Mouse (Mus musculus) hindbrain, embryonic 16.5 days (tissue): ENCODE data around the gene Fars2. TPM values are rescaled to one million over a fixed set of nuclear protein-coding genes. Genes with fewer than 3 reads are reported as not detected.
A peak's percentile ranks its signal among the peaks of the same experiment; 100 is the strongest.

Experiments used
- ATAC-seq: fragments of 200-750 bp; cut with Nextera tagmentation; 2 replicates; pipeline ENCODE4 v1.8.0; 2017; ENCODE audit warnings: moderate TSS enrichment, moderate library complexity
- H3K27ac ChIP-seq: fragments of 300-500 bp; sonication (generic); 2 replicates; pipeline ENCODE4 v1.5.1; 2014; ENCODE audit warnings: low read depth, mild to moderate bottlenecking, control low read depth, low read length, moderate library complexity
- H3K27me3 ChIP-seq: fragments of 300-500 bp; sonication (generic); replicated peaks from 2 replicates; pipeline ENCODE4 v1.6.1; 2014; ENCODE audit warnings: low read length; ENCODE audit not compliant: control insufficient read depth, insufficient read depth
- H3K36me3 ChIP-seq: fragments of 300-500 bp; sonication (generic); 2 replicates; pipeline ENCODE4 v1.6.1; 2014; ENCODE audit warnings: mild to moderate bottlenecking, low read length, moderate library complexity, mixed read lengths; ENCODE audit not compliant: control insufficient read depth, insufficient read depth
- H3K4me1 ChIP-seq: fragments of 300-500 bp; sonication (generic); 2 replicates; pipeline ENCODE4 v1.6.1; 2014; ENCODE audit warnings: low read depth, low read length; ENCODE audit not compliant: control insufficient read depth, insufficient read depth
- H3K4me2 ChIP-seq: fragments of 300-500 bp; sonication (generic); 2 replicates; pipeline ENCODE4 v1.6.1; 2014; ENCODE audit warnings: mild to moderate bottlenecking, low read length, control low read depth, moderate library complexity
- H3K4me3 ChIP-seq: fragments of 300-500 bp; sonication (generic); 2 replicates; pipeline ENCODE4 v1.5.1; 2014; ENCODE audit warnings: mild to moderate bottlenecking, low read length, control low read depth, moderate library complexity
- H3K9ac ChIP-seq: fragments of 300-500 bp; sonication (generic); 2 replicates; pipeline ENCODE4 v1.6.1; 2014; ENCODE audit warnings: low read depth, mild to moderate bottlenecking, control low read depth, low read length, moderate library complexity
- H3K9me3 ChIP-seq: fragments of 300-500 bp; sonication (generic); 2 replicates; pipeline ENCODE4 v1.6.1; 2014; ENCODE audit warnings: mild to moderate bottlenecking, low read length, moderate library complexity; ENCODE audit not compliant: control insufficient read depth
- WGBS: fragments of 180-500 bp; shearing (Covaris S2); extraction: QIAGEN DNeasy Blood & Tissue Kit; methylation state at CpG from one replicate; pipeline ENCODE4 v1.1.7; 2014; 5-methylcytosine and 5-hydroxymethylcytosine counted together
- polyA plus RNA-seq: library from polyadenylated mRNA; unstranded; fragments of >200 nt; fragmentation: Nextera tagmentation; extraction: Ambion mirVana; gene quantifications from 2 replicates; pipeline ENCODE4 v1.2.1, GENCODE M21; 2015

The Fars2 gene
- 29.2 and 29.4 TPM in 2 replicates for polyA plus RNA-seq

DNA sequence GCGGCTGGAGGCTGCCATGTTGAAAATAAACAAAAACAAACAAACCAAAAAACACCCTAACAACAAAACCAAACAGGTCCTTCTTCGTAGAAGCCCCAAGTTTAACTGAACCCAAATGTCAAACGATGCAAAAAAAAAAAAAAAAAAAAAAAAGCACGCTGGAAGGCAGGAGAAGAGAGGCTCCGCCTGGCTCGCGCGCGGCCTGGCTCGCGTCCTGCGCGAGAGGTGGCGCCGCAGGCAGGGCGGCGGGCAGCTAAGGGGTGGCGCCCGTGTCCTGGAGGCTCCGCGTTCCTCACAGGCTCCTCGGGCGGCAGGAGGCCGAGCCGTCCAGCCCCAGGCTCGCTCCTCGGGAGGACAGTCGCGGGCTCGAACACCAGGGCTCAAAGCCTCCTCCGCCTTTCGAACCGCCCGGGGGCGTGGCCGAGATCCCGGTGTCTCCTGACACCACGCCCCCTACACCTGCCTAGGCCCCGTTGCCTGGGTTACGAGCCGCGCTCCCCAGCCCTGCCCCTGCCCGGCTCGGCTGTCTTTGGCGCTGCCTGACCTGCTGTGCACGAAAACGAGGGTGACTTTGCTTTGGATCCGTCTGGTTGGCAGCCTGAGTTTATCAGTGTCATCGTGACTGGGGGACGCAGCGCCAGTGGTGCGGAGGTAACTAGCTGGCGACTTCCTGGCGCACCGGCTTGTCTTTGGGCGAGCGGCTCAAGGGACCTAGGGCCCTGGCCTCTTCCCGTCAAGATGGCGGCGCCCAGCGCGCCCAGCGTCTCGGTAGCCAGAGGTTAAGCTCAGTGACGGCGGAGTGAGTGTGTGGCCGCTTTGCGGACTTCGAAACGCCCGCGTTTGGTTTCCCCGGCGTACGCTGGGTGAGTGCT is at the start of gene Fars2, which contains the start of gene Lyrm4:
Gene Fars2, plus strand, starts transcription at position 270 of the 872 bp plus-strand sequence.
Gene Lyrm4, minus strand, starts transcription at position 384 of the 872 bp plus-strand sequence.
- Histone ChIP-seq H3K27me3 (no peaks in the 10 kb centered on the region), H3K36me3 (no peaks in the 10 kb centered on the region), H3K4me1 (peaks cover 13% of the 10 kb centered on the region), H3K9ac (peak within 1 kb of the TSS; percentile 85), H3K4me2 (peak within 1 kb of the TSS; percentile 91), H3K27ac (peak within 1 kb of the TSS; percentile 99), H3K9me3 (no peaks in the 10 kb centered on the region), H3K4me3 (peak within 1 kb of the TSS; percentile 80)
- peak; percentile 99 for ATAC-seq
- WGBS: under 1% methylated on average over 66 of the region's 75 CpGs

DNA sequence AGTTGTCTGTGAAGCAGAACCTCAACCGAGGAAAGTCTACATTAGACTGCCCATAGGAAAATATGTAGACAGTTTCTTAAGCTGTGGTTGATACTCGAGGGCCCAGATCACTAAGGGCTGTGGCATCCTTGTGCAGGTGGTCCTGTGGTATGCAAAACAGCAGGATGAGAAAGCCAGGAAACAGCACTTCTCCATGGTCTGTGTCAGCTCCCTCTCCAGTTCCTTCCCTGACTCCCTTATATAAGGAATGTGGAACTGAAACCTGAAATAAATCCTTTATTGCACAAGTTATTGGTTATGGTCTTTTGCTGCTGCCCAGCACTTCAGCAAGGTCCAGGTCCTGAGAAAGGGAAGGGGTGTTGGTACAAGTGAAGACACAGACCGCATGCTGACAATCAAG is 42.7 kb upstream of the Fars2 start:
- Histone ChIP-seq H3K27ac (no peak overlapping the region), H3K27me3 (no peaks in the 10 kb centered on the region), H3K9me3 (no peaks in the 10 kb centered on the region), H3K9ac (no peak overlapping the region), H3K4me3 (no peak overlapping the region), H3K36me3 (no peaks in the 10 kb centered on the region), H3K4me1 (no peaks in the 10 kb centered on the region), H3K4me2 (no peak overlapping the region)
- no peak for ATAC-seq
- 91% methylated on average over 3 of the region's 3 CpGs for WGBS

DNA sequence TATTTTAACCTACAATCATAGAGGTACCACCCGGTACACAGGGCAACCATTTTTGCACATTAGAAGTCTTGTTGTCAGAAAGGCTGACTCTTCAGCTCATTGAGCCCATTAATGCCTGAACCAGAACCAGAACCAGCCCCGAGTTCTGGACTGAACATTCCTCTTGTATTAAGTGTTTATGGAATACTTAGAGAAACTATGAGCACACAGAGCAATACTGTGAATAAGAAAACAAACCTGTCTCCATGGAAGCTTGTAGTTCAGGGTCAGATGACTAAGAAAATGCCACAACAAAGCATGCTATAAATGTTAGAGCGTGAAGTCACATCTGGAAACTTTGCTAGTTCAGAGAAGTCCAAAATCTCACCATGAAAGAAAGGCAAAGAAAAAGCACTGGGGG is 35.6 kb upstream of the Fars2 start:
- Histone ChIP-seq H3K4me3 (no peak overlapping the region), H3K27me3 (no peaks in the 10 kb centered on the region), H3K9ac (no peak overlapping the region), H3K36me3 (no peaks in the 10 kb centered on the region), H3K4me1 (no peaks in the 10 kb centered on the region), H3K27ac (no peak overlapping the region), H3K4me2 (no peak overlapping the region), H3K9me3 (no peaks in the 10 kb centered on the region)
- 96% methylated on average over 3 of the region's 3 CpGs for WGBS
- no peak for ATAC-seq

DNA sequence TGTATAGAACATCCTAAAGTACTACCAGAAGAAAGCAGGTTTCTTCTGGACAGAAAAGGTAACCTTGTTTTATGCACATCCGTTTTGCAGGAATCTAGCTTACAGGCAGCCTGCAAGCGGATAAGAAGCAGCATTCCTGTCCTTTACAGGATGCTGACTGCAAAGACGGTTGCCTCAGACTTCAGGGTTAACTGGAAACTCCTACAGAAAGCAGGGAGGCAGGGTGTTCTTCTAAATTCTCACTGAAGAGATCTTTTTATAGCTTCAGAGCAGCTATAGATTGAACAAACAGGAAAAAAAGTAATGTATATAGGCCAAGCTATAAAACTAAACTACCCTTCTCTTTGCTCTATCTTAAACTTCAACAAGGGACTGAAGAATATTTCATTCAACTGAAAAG is 32.5 kb upstream of the Fars2 start:
- Histone ChIP-seq H3K4me2 (no peak overlapping the region), H3K27me3 (no peaks in the 10 kb centered on the region), H3K9ac (no peak overlapping the region), H3K9me3 (no peaks in the 10 kb centered on the region), H3K36me3 (peaks cover 4% of the 10 kb centered on the region; the same call in 1 of the 2 replicates), H3K4me1 (no peaks in the 10 kb centered on the region), H3K27ac (no peak overlapping the region), H3K4me3 (no peak overlapping the region)
- no peak for ATAC-seq
- WGBS: 88% methylated on average over 3 of the region's 3 CpGs

DNA sequence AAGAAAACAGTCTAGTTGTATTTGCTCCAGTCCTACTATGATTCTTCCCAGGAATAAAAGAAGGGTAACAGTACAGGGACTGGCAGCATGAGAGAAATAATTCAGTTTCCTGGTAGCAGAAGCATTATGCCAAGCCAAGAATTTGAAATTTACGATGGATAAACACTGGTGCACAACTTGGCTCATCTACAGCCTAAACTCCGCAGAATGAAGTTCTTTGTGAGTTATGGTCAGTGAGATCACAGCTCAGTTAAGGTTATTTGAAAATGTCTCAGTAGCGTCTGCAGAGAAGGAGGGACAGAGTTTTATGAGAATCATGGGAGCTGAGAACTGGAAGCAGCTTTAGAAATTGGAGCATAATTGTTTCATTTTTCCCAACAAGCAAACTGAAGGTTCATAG is 31.2 kb upstream of the Fars2 start:
- Histone ChIP-seq H3K9me3 (no peaks in the 10 kb centered on the region), H3K4me2 (no peak overlapping the region), H3K4me1 (no peaks in the 10 kb centered on the region), H3K9ac (no peak overlapping the region), H3K27me3 (no peaks in the 10 kb centered on the region), H3K4me3 (no peak overlapping the region), H3K36me3 (peaks cover 7% of the 10 kb centered on the region; the same call in 1 of the 2 replicates), H3K27ac (no peak overlapping the region)
- ATAC-seq: no peak
- WGBS: 62% methylated on average over 3 of the region's 3 CpGs

DNA sequence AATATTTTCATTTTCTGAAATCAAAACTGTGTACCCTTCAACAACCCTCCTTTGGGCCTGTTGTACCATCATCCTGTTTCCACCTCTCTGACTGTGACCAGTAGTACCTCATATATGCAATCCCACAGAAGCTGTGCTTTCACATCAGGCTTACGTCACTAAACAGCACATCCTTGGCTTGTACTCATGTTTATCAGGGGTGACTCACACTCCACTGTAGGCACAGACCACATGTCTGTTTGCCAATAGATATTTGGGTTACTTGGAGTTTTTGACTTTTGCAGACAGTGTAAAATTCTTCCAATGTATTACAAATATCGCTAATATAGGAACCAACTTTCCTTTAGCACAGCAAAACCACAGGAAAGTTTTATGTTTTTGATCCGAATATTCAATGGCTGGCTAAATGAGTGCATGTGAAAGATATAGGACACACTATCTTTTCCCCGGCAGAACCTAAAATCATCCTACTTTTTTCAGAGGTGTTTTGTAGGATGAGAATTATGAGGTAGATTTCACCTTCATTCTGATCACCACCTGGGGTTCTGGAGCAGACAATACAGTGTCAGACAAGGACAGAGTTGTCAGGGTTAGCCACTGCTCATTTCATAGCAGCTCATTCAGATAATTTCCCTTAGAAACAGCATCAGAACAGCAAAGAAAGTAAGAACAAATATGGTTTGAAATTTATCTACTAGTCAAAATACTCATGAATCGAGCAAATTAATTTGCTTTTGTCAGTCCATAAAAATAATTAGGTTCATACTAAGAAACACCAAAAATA is 30.4 kb upstream of the Fars2 start:
- H3K9me3 ChIP-seq: no peaks in the 10 kb centered on the region
- no peak overlapping the region for H3K27ac ChIP-seq
- H3K4me1 ChIP-seq: no peaks in the 10 kb centered on the region
- no peaks in the 10 kb centered on the region for H3K27me3 ChIP-seq
- WGBS: 93% methylated on average over 5 of the region's 5 CpGs
- H3K36me3 ChIP-seq: peaks cover 7% of the 10 kb centered on the region; the same call in 1 of the 2 replicates
- no peak overlapping the region for H3K9ac ChIP-seq
- H3K4me3 ChIP-seq: no peak overlapping the region
- no peak for ATAC-seq
- no peak overlapping the region for H3K4me2 ChIP-seq

DNA sequence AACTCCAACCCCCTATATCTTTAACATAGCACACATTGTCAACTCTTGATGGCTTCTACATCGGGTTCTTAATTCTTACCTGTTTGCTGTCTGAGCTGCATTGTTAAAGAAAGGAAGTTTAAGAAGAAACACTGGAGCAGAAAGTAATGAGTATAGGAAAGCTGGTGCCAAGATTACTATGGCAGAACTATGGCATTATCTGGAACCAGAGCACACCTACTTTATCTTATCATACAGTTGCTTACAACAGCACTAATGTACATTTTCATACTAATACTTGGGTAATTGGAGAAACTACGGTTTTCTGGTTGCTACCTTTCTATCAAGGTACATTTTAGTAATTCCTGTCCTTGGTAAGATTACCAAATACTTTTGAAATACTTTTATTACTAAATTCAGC is 29.8 kb upstream of the Fars2 start:
- no peak overlapping the region for H3K9ac ChIP-seq
- WGBS: 99% methylated on average over 2 of the region's 2 CpGs
- H3K4me2 ChIP-seq: no peak overlapping the region
- ATAC-seq: no peak
- H3K36me3 ChIP-seq: peaks cover 7% of the 10 kb centered on the region; the same call in 1 of the 2 replicates
- H3K4me1 ChIP-seq: no peaks in the 10 kb centered on the region
- H3K9me3 ChIP-seq: no peaks in the 10 kb centered on the region
- H3K4me3 ChIP-seq: no peak overlapping the region
- no peak overlapping the region for H3K27ac ChIP-seq
- H3K27me3 ChIP-seq: no peaks in the 10 kb centered on the region

DNA sequence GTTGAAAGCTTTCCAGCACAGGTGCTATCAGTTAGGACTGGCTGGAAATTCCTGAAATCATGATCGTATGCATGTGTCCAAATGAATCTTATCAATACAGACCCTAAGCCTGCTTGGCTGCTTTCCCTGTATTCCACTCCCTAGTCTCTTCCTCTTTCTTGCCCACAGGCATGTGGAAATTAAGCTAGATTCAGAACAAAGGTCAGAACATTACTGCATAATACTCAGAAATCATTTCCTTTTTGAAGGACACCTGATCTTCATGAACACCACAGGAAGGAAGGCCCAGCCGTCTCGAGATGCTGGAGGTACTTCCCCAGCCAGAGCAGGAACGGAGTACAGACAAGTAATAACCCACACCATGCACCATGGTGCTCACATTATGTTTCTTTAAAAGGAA is 29.0 kb upstream of the Fars2 start:
- Histone ChIP-seq H3K4me2 (no peak overlapping the region), H3K4me3 (no peak overlapping the region), H3K4me1 (no peaks in the 10 kb centered on the region), H3K9ac (no peak overlapping the region), H3K27me3 (no peaks in the 10 kb centered on the region), H3K36me3 (peaks cover 7% of the 10 kb centered on the region; the same call in 1 of the 2 replicates), H3K9me3 (no peaks in the 10 kb centered on the region), H3K27ac (no peak overlapping the region)
- WGBS: 82% methylated on average over 4 of the region's 4 CpGs
- ATAC-seq: no peak
